Mouse (Mus musculus) kidney, embryonic 16.5 days (tissue): ENCODE measurements around the gene Hacl1. TPM values are rescaled to one million over a fixed set of nuclear protein-coding genes. Genes with fewer than 3 reads are reported as not detected.

Experiments
- ATAC-seq: fragments of 200-750 bp; cut with Nextera tagmentation; 2 replicates; pipeline ENCODE4 v1.8.0; 2017; ENCODE audit warnings: moderate TSS enrichment; ENCODE audit not compliant: low FRiP score, low TSS enrichment
- H3K27ac ChIP-seq: fragments of 300-500 bp; sonication (generic); 2 replicates; pipeline ENCODE4 v1.5.1; 2014; ENCODE audit warnings: low read length
- H3K27me3 ChIP-seq: fragments of 300-500 bp; sonication (generic); 2 replicates; pipeline ENCODE4 v1.6.1; 2014; ENCODE audit warnings: low read length, control low read depth, mixed read lengths; ENCODE audit not compliant: insufficient read depth
- H3K36me3 ChIP-seq: fragments of 300-500 bp; sonication (generic); 2 replicates; pipeline ENCODE4 v1.6.1; 2014; ENCODE audit warnings: low read length, control low read depth, mixed read lengths; ENCODE audit not compliant: insufficient read depth
- H3K4me1 ChIP-seq: fragments of 300-500 bp; sonication (generic); 2 replicates; pipeline ENCODE4 v1.6.1; 2014; ENCODE audit warnings: low read length, control low read depth, mixed read lengths; ENCODE audit not compliant: insufficient read depth
- H3K4me2 ChIP-seq: fragments of 300-500 bp; sonication (generic); replicated peaks from 2 replicates; pipeline ENCODE4 v1.6.1; 2014; ENCODE audit warnings: low read depth, low read length
- H3K4me3 ChIP-seq: fragments of 300-500 bp; sonication (generic); 2 replicates; pipeline ENCODE4 v1.5.1; 2014; ENCODE audit warnings: mild to moderate bottlenecking, low read length
- H3K9ac ChIP-seq: fragments of 300-500 bp; sonication (generic); replicated peaks from 2 replicates; pipeline ENCODE4 v1.6.1; 2014; ENCODE audit warnings: low read length
- H3K9me3 ChIP-seq: fragments of 300-500 bp; sonication (generic); 2 replicates; pipeline ENCODE4 v1.6.1; 2016; ENCODE audit warnings: low read length, control low read depth
- WGBS: fragments of 180-500 bp; shearing (Covaris S2); extraction: QIAGEN DNeasy Blood & Tissue Kit; methylation state at CpG from one replicate; pipeline ENCODE4 v1.1.7; 2014; 5-methylcytosine and 5-hydroxymethylcytosine counted together
- polyA plus RNA-seq: library from polyadenylated mRNA; unstranded; fragments of >200 nt; fragmentation: Nextera tagmentation; extraction: Ambion mirVana; gene quantifications from 2 replicates; pipeline ENCODE4 v1.2.1, GENCODE M21; 2015

Gene Hacl1
- polyA plus RNA-seq, 1 experiment from 2014 or later, result 39.3 TPM

- H3K36me3 ChIP-seq, result no peaks in the 10 kb centered on the region
- ATAC-seq, result no peak
- H3K4me2 ChIP-seq, result no peak overlapping the region
- 83% methylated on average over 14 of the region's 14 CpGs for WGBS
- H3K27ac ChIP-seq, result no peak overlapping the region
- H3K9me3 ChIP-seq, result no peaks in the 10 kb centered on the region
- H3K9ac ChIP-seq, result no peak overlapping the region
- no peaks in the 10 kb centered on the region for H3K27me3 ChIP-seq
- H3K4me1 ChIP-seq, result peaks cover 30% of the 10 kb centered on the region
- H3K4me3 ChIP-seq, result no peak overlapping the region
Measured at GRCm38 (mm10) chr14:31655406-31655805, 14.3 kb upstream of the Hacl1 start.

DNA sequence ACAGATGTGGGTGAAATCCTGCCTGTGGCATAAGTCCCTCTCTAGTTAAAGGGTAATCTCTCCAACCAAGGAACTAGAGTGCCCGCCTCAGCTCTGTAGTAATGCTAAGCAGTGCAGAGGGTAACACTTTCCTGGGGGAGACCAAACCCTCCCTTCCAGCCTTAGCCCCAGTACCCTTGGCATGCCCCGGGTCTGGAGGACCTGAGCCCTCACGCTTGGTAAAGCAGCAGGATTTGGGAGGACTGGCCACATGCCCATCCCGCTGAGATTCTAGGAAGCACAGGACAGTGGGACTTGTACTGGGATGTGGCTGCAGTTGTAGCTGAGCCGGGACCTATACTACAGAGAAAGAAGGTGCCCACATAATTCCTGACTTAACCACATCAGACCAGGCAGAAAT, 13.7 kb upstream of the Hacl1 start:
- Histone ChIP-seq H3K36me3 (no peaks in the 10 kb centered on the region), H3K4me1 (peaks cover 24% of the 10 kb centered on the region), H3K27ac (no peak overlapping the region), H3K4me3 (no peak overlapping the region), H3K9me3 (no peaks in the 10 kb centered on the region), H3K4me2 (no peak overlapping the region), H3K9ac (no peak overlapping the region), H3K27me3 (no peaks in the 10 kb centered on the region)
- ATAC-seq, result no peak
- WGBS, result 91% methylated on average over 5 of the region's 5 CpGs

DNA sequence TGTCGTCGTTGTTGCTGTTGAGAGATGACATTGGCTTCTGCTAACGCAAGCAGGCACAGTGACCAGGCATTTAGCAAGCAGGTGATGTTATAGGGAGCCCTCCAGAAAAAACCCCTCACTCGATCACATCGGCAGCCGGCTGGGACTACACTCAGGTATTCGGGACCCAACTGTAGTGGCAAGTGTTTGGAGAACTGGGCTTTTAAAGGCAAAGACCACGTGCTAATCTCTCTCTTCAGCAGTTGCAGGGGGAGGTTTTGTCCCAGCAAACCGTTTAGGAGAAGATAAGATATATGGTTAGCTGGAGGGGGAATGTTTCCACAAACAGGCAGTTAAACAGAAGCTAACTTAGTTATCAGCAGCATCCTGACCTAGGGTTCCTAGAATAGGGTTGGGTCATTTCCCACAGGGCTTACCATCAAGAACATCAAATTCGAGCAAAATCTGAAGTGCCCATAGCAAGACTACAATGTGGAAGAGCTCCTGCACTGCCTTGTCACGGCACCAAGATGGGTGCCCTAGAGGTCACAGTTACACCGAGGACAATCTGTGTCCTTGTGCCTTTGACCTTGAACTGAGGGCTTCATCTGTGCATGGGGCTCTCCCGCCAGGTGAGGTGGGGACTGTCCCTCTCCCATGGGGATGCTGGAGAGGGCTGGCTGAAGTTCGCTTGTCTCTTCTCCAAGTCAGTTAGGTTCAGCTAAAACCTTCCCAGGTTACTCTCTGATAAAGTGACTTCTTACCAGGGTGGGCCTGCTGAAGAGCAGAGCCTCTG, 12.2 kb upstream of the Hacl1 start:
- no peak for ATAC-seq
- H3K9me3 ChIP-seq, result no peaks in the 10 kb centered on the region
- H3K36me3 ChIP-seq, result no peaks in the 10 kb centered on the region
- no peaks in the 10 kb centered on the region for H3K27me3 ChIP-seq
- H3K4me2 ChIP-seq, result no peak overlapping the region
- 79% methylated on average over 14 of the region's 14 CpGs for WGBS
- H3K4me1 ChIP-seq, result peaks cover 10% of the 10 kb centered on the region
- no peak overlapping the region for H3K27ac ChIP-seq
- H3K9ac ChIP-seq, result no peak overlapping the region
- H3K4me3 ChIP-seq, result no peak overlapping the region

- Histone ChIP-seq H3K9ac (no peak overlapping the region), H3K4me3 (no peak overlapping the region), H3K4me2 (no peak overlapping the region), H3K27ac (no peak overlapping the region), H3K27me3 (no peaks in the 10 kb centered on the region), H3K36me3 (no peaks in the 10 kb centered on the region), H3K9me3 (no peaks in the 10 kb centered on the region), H3K4me1 (peaks cover 8% of the 10 kb centered on the region)
- WGBS, result 90% methylated on average over 1 of the region's 1 CpGs
- ATAC-seq, result no peak
Measured at GRCm38 (mm10) chr14:31652624-31653023, 11.5 kb upstream of the Hacl1 start.

GRCm38 (mm10) chr14:31652106-31652505, 11.0 kb upstream of the Hacl1 start:
- peaks cover 3% of the 10 kb centered on the region for H3K4me1 ChIP-seq
- no peaks in the 10 kb centered on the region for H3K27me3 ChIP-seq
- no peak overlapping the region for H3K27ac ChIP-seq
- H3K4me3 ChIP-seq, result no peak overlapping the region
- 0 out of 2 replicates have a peak, but pooled peaks have one; percentile 24 for ATAC-seq
- no peak overlapping the region for H3K4me2 ChIP-seq
- H3K36me3 ChIP-seq, result no peaks in the 10 kb centered on the region
- H3K9ac ChIP-seq, result no peak overlapping the region
- no peaks in the 10 kb centered on the region for H3K9me3 ChIP-seq
- 42% methylated on average over 5 of the region's 5 CpGs for WGBS

- no peak overlapping the region for H3K9ac ChIP-seq
- H3K36me3 ChIP-seq, result no peaks in the 10 kb centered on the region
Measured at GRCm38 (mm10) chr14:31651206-31651605, 10.1 kb upstream of the Hacl1 start.

DNA sequence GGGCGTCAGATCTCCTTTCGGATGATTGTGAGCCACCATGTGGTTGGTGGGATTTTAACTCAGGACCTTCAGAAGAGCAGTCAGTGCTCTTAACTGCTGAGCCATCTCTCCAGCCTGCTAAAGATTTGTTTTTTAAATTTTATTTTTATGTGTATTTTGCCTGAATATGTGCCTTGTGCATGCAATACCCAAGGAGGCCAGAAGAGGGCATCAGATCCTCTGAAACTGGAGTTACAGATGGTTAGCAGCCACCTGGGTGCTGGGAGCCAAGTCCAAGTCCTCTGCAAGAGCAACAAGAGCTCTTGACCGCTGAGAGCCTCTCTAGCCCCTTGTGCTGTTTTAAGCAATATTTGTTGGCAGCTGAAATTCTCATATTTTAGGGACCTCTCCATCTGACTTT, 9.3 kb upstream of the Hacl1 start:
- Histone ChIP-seq H3K36me3 (no peaks in the 10 kb centered on the region), H3K4me1 (no peaks in the 10 kb centered on the region), H3K27ac (no peak overlapping the region), H3K27me3 (no peaks in the 10 kb centered on the region), H3K9ac (no peak overlapping the region), H3K9me3 (no peaks in the 10 kb centered on the region), H3K4me3 (no peak overlapping the region), H3K4me2 (no peak overlapping the region)
- ATAC-seq, result no peak
- 99% methylated on average over 3 of the region's 3 CpGs for WGBS

More at GRCm38 (mm10) chr14:31651206-31651605, 10.1 kb upstream of the Hacl1 start:
- Histone ChIP-seq H3K27ac (no peak overlapping the region), H3K27me3 (no peaks in the 10 kb centered on the region), H3K9me3 (no peaks in the 10 kb centered on the region), H3K4me2 (no peak overlapping the region), H3K4me1 (no peaks in the 10 kb centered on the region), H3K4me3 (no peak overlapping the region)
- ATAC-seq, result peak; percentile 33; the same call in 1 of the 2 replicates
- 58% methylated on average over 7 of the region's 7 CpGs for WGBS

GRCm38 (mm10) chr14:31647991-31648390, 6.9 kb upstream of the Hacl1 start:
- H3K4me1 ChIP-seq, result no peaks in the 10 kb centered on the region
- no peak overlapping the region for H3K4me3 ChIP-seq
- no peak for ATAC-seq
- no peaks in the 10 kb centered on the region for H3K27me3 ChIP-seq
- WGBS, result 89% methylated on average over 10 of the region's 10 CpGs
- H3K36me3 ChIP-seq, result no peaks in the 10 kb centered on the region; the same call in 1 of the 2 replicates
- H3K9ac ChIP-seq, result no peak overlapping the region
- H3K27ac ChIP-seq, result no peak overlapping the region
- H3K4me2 ChIP-seq, result no peak overlapping the region
- no peaks in the 10 kb centered on the region for H3K9me3 ChIP-seq

- H3K27me3 ChIP-seq, result no peaks in the 10 kb centered on the region
- no peaks in the 10 kb centered on the region for H3K9me3 ChIP-seq
- no peak overlapping the region for H3K4me2 ChIP-seq
- no peak overlapping the region for H3K4me3 ChIP-seq
- WGBS, result 93% methylated on average over 7 of the region's 7 CpGs
- no peak overlapping the region for H3K9ac ChIP-seq
- ATAC-seq, result no peak
- H3K27ac ChIP-seq, result no peak overlapping the region
- H3K4me1 ChIP-seq, result peaks cover 6% of the 10 kb centered on the region
- no peaks in the 10 kb centered on the region; the same call in 1 of the 2 replicates for H3K36me3 ChIP-seq
Measured at GRCm38 (mm10) chr14:31645920-31646319, 4.8 kb upstream of the Hacl1 start.

GRCm38 (mm10) chr14:31644931-31645547, 4.0 kb upstream of the Hacl1 start:
- ATAC-seq, result no peak
- no peak overlapping the region for H3K4me2 ChIP-seq
- no peak overlapping the region for H3K27ac ChIP-seq
- H3K27me3 ChIP-seq, result no peaks in the 10 kb centered on the region
- peaks cover 9% of the 10 kb centered on the region for H3K4me1 ChIP-seq
- no peak overlapping the region for H3K9ac ChIP-seq
- WGBS, result 64% methylated on average over 3 of the region's 3 CpGs
- no peaks in the 10 kb centered on the region; the same call in 1 of the 2 replicates for H3K36me3 ChIP-seq
- H3K9me3 ChIP-seq, result no peaks in the 10 kb centered on the region
- H3K4me3 ChIP-seq, result no peak overlapping the region
